Mouse (Mus musculus) regulatory T cell (primary cell): ENCODE results near the gene Mgam.
"Not testable (repeated sequence)": the region's sequence is repeated elsewhere in the genome, so short reads cannot be mapped to it uniquely, and the experiment has no call there.

Experiments
- in situ Hi-C: fragments of 300-600 bp; cut with MboI, MseI; formaldehyde crosslinking; loops from one replicate; pipeline ENCODE4 v1.15.1; 2025; ENCODE audit warnings: high pct_unique_total_duplicates

The Mgam gene

GRCm38 (mm10) chr6:40628406-40629000 is at the start of gene Mgam:
Gene Mgam, plus strand, starts transcription at chr6:40628831.
- in situ Hi-C loops: no loop called here

GRCm38 (mm10) chr6:40584336-40584735 is 44.3 kb upstream of the Mgam start:
- in situ Hi-C loops: no loop called here

- in situ Hi-C loops: no loop called here
Measured at GRCm38 (mm10) chr6:40585645-40586044, 43.0 kb upstream of the Mgam start, which contains the start of gene Clec5a. Gene Clec5a, minus strand, starts transcription at chr6:40585821.

GRCm38 (mm10) chr6:40588346-40588745 is 40.3 kb upstream of the Mgam start:
- in situ Hi-C loops: no loop called here

- in situ Hi-C loops: no loop called here
Measured at GRCm38 (mm10) chr6:40594804-40595550, 33.7 kb upstream of the Mgam start.

GRCm38 (mm10) chr6:40598546-40598945 is 30.1 kb upstream of the Mgam start:
- in situ Hi-C loops: not testable (repeated sequence)

- in situ Hi-C loops: no loop called here
Measured at GRCm38 (mm10) chr6:40607431-40607830, 21.2 kb upstream of the Mgam start.

- in situ Hi-C loops: no loop called here
Measured at GRCm38 (mm10) chr6:40610244-40610643, 18.4 kb upstream of the Mgam start.

GRCm38 (mm10) chr6:40613260-40613852 is 15.3 kb upstream of the Mgam start, which contains the start of gene Tas2r138:
Gene Tas2r138, minus strand, starts transcription at chr6:40613310.
- in situ Hi-C loops: no loop called here

- in situ Hi-C loops: loop anchor here (5.0 kb wide), 1 partner anchor 69 kb away; no protein-coding TSS in a partner anchor
Measured at GRCm38 (mm10) chr6:40617965-40618364, 10.7 kb upstream of the Mgam start.

- in situ Hi-C loops: no loop called here
Measured at GRCm38 (mm10) chr6:40626111-40626510, 2.5 kb upstream of the Mgam start.

- in situ Hi-C loops: no loop called here
Measured at GRCm38 (mm10) chr6:40634640-40635071, 6.0 kb downstream of the Mgam start.

- in situ Hi-C loops: no loop called here
Measured at GRCm38 (mm10) chr6:40635559-40635958, 6.9 kb downstream of the Mgam start.

GRCm38 (mm10) chr6:40637755-40638154 is 9.1 kb downstream of the Mgam start:
- in situ Hi-C loops: no loop called here

- in situ Hi-C loops: no loop called here
Measured at GRCm38 (mm10) chr6:40640710-40641538, 12.3 kb downstream of the Mgam start.

- in situ Hi-C loops: no loop called here
Measured at GRCm38 (mm10) chr6:40645701-40646100, 17.1 kb downstream of the Mgam start.

GRCm38 (mm10) chr6:40650953-40651352 is 22.3 kb downstream of the Mgam start:
- in situ Hi-C loops: no loop called here

- in situ Hi-C loops: no loop called here
Measured at GRCm38 (mm10) chr6:40660930-40661329, 32.3 kb downstream of the Mgam start.

GRCm38 (mm10) chr6:40689180-40689579 is 60.5 kb downstream of the Mgam start:
- in situ Hi-C loops: loop anchor here (5.0 to 10.0 kb wide), 2 partner anchors 72 to 204 kb away; no protein-coding TSS in a partner anchor

- in situ Hi-C loops: not testable (repeated sequence)
Measured at GRCm38 (mm10) chr6:40692007-40692406, 63.4 kb downstream of the Mgam start.

GRCm38 (mm10) chr6:40713494-40713893 is 84.9 kb downstream of the Mgam start:
- in situ Hi-C loops: not testable (repeated sequence)

- in situ Hi-C loops: no loop called here
Measured at GRCm38 (mm10) chr6:40715705-40716104, 87.1 kb downstream of the Mgam start.
